Mouse (Mus musculus) lung, adult 2 months (tissue): ENCODE results near the gene Mrpl23.

Source experiments
- CTCF ChIP-seq: fragments of 200-500 bp; IDR thresholded peaks from 2 replicates; pipeline ENCODE4 v1.5.1; 2011; ENCODE audit warnings: mild to moderate bottlenecking, low read length, control low read depth; ENCODE audit not compliant: insufficient read depth
- POLR2A ChIP-seq: fragments of 200-500 bp; IDR thresholded peaks from 2 replicates; pipeline ENCODE4 v1.6.1; 2011; ENCODE audit warnings: low read depth, mild to moderate bottlenecking, control low read depth, low read length, borderline replicate concordance; ENCODE audit errors: extremely low read depth

GRCm38 (mm10) chr7:142558511-142559146 is 26.1 kb downstream of the Mrpl23 start:
- TF ChIP-seq POLR2A (no peak), CTCF (no peak)
